Mouse (Mus musculus) midbrain, embryonic 11.5 days (tissue): Measurements from ENCODE around the gene Zfp282. TPM values are rescaled to one million over a fixed set of nuclear protein-coding genes. Genes with fewer than 3 reads are reported as not detected.

ENCODE experiments used
- ATAC-seq: fragments of 200-750 bp; cut with Nextera tagmentation; 2 replicates; pipeline ENCODE4 v1.8.0; 2017; ENCODE audit warnings: moderate TSS enrichment, moderate library complexity; ENCODE audit not compliant: low FRiP score
- DNase-seq: peaks from one replicate; pipeline ENCODE4 v3.0.0; 2015; ENCODE audit warnings: low spot score; ENCODE audit errors: missing footprints
- H3K27ac ChIP-seq: fragments of 300-500 bp; sonication (generic); 2 replicates; pipeline ENCODE4 v1.5.1; 2014; ENCODE audit warnings: low read depth, low read length
- H3K27me3 ChIP-seq: fragments of 300-500 bp; sonication (generic); 2 replicates; pipeline ENCODE4 v1.6.1; 2014; ENCODE audit warnings: mild to moderate bottlenecking, low read length, moderate library complexity, mixed read lengths; ENCODE audit not compliant: control insufficient read depth, insufficient read depth
- H3K36me3 ChIP-seq: fragments of 300-500 bp; sonication (generic); 2 replicates; pipeline ENCODE4 v1.6.1; 2014; ENCODE audit warnings: mild to moderate bottlenecking, low read length, moderate library complexity, mixed read lengths; ENCODE audit not compliant: control insufficient read depth, insufficient read depth
- H3K4me1 ChIP-seq: fragments of 300-500 bp; sonication (generic); 2 replicates; pipeline ENCODE4 v1.6.1; 2014; ENCODE audit warnings: low read length; ENCODE audit not compliant: control insufficient read depth, insufficient read depth
- H3K4me2 ChIP-seq: fragments of 300-500 bp; sonication (generic); 2 replicates; pipeline ENCODE4 v1.6.1; 2014; ENCODE audit warnings: mild to moderate bottlenecking, moderate library complexity
- H3K4me3 ChIP-seq: fragments of 300-500 bp; sonication (generic); 2 replicates; pipeline ENCODE4 v1.5.1; 2014; ENCODE audit warnings: low read depth, low read length
- H3K9ac ChIP-seq: fragments of 300-500 bp; sonication (generic); 2 replicates; pipeline ENCODE4 v1.6.1; 2014; ENCODE audit warnings: low read length
- H3K9me3 ChIP-seq: fragments of 300-500 bp; sonication (generic); 2 replicates; pipeline ENCODE4 v1.6.1; 2016; ENCODE audit warnings: low read length; ENCODE audit not compliant: control insufficient read depth
- WGBS: fragments of 180-500 bp; shearing (Covaris S2); extraction: QIAGEN DNeasy Blood & Tissue Kit; methylation state at CpG from one replicate; pipeline ENCODE4 v1.1.7; 2014; 5-methylcytosine and 5-hydroxymethylcytosine counted together
- polyA plus RNA-seq: library from polyadenylated mRNA; unstranded; fragments of >200 nt; fragmentation: Nextera tagmentation; extraction: Ambion mirVana; gene quantifications from 2 replicates; pipeline ENCODE4 v1.2.1, GENCODE M21; 2014

The Zfp282 gene
- polyA plus RNA-seq = 12.6 and 13.6 TPM in 2 replicates

- DNase-seq (no peak), ATAC-seq (no peak)
- H3K4me1 ChIP-seq = peaks cover 8% of the 10 kb centered on the region
- H3K27me3 ChIP-seq = no peaks in the 10 kb centered on the region
- H3K4me2 ChIP-seq = peak within 1 kb of the TSS; percentile 72
- H3K9ac ChIP-seq = peak within 1 kb of the TSS; percentile 97
- H3K36me3 ChIP-seq = peaks cover 5% of the 10 kb centered on the region; the same call in 1 of the 2 replicates
- no peaks in the 10 kb centered on the region for H3K9me3 ChIP-seq
- H3K27ac ChIP-seq = peak within 1 kb of the TSS; percentile 95
- 7% methylated on average over 9 of the region's 9 CpGs for WGBS
- peak within 1 kb of the TSS; percentile 90 for H3K4me3 ChIP-seq
Measured at GRCm38 (mm10) chr6:47877058-47877457, at the start of gene Zfp282. TSS of gene Zfp282 (plus strand) at chr6:47877204.

DNA sequence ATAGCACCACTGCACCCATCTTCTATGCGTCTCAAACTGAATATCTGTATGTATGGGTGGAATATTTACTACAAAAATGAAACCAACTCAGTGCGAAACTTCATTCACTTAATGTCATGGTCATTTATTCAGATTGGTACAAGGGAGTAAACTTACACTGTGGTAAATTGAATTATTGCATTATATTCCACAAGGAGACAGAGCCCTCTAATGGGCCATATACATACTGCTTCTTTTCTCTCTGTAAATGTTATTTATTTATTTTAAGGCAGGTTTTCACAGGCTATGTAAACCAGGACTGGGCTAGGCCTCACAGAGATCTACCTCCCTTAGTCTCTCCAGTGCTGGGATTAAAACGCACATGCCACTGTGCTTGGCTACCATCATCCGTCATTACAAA lies 49.5 kb upstream of the Zfp282 start:
- DNase-seq (no peak), ATAC-seq (no peak)

DNA sequence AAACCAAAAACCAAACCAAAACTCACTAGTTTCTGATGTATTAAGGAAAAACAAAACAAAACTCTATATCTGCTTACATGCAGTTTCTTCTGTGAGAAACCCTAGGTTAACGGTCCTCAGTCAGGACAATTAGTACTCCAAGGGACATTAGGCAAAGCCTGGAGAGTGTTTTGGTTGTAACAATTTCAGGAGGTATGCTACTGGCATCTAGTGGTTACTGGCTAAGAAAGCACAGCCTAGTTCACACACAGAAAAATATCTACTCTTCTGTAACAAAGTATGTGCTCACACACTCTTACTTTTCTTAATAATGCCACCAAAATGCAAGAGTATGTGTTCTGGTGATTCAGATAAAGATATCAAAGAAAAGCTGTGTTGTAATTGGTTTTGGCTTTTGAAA lies 48.1 kb upstream of the Zfp282 start:
- no peak for ATAC-seq
- Histone ChIP-seq H3K9me3 (no peaks in the 10 kb centered on the region), H3K9ac (no peak overlapping the region), H3K4me3 (peak overlapping the region; percentile 18), H3K4me1 (peaks cover 8% of the 10 kb centered on the region; the same call in 1 of the 2 replicates), H3K36me3 (no peaks in the 10 kb centered on the region), H3K4me2 (peak overlapping the region; percentile 62), H3K27me3 (no peaks in the 10 kb centered on the region), H3K27ac (no peak overlapping the region)
- peak; percentile 79 for DNase-seq
- 44% methylated on average over 1 of the region's 1 CpGs for WGBS

More for the DNA sequence above, 49.5 kb upstream of the Zfp282 start:
- no peak overlapping the region for H3K4me2 ChIP-seq
- H3K4me3 ChIP-seq = no peak overlapping the region
- no peak overlapping the region for H3K27ac ChIP-seq
- WGBS = 92% methylated on average over 4 of the region's 4 CpGs
- no peaks in the 10 kb centered on the region for H3K9me3 ChIP-seq
- H3K9ac ChIP-seq = no peak overlapping the region
- H3K4me1 ChIP-seq = peaks cover 8% of the 10 kb centered on the region; the same call in 1 of the 2 replicates
- H3K36me3 ChIP-seq = no peaks in the 10 kb centered on the region
- no peaks in the 10 kb centered on the region for H3K27me3 ChIP-seq

GRCm38 (mm10) chr6:47830104-47831078 lies 46.6 kb upstream of the Zfp282 start, which contains the start of gene Zfp786:
TSS of gene Zfp786 (minus strand) at chr6:47830867.
- H3K27me3 ChIP-seq = no peaks in the 10 kb centered on the region
- H3K9me3 ChIP-seq = no peaks in the 10 kb centered on the region
- H3K27ac ChIP-seq = peak within 1 kb of the TSS; percentile 88
- H3K9ac ChIP-seq = peak within 1 kb of the TSS; percentile 95
- peak within 1 kb of the TSS; percentile 62 for H3K4me2 ChIP-seq
- peak; percentile 98 for DNase-seq
- peak within 1 kb of the TSS; percentile 86 for H3K4me3 ChIP-seq
- H3K4me1 ChIP-seq = peaks cover 8% of the 10 kb centered on the region; the same call in 1 of the 2 replicates
- 1% methylated on average over 62 of the region's 64 CpGs for WGBS
- H3K36me3 ChIP-seq = no peaks in the 10 kb centered on the region
- peak; percentile 93 for ATAC-seq

GRCm38 (mm10) chr6:47832220-47832619 lies 44.8 kb upstream of the Zfp282 start:
- no peaks in the 10 kb centered on the region for H3K36me3 ChIP-seq
- H3K4me2 ChIP-seq = no peak overlapping the region
- H3K4me1 ChIP-seq = peaks cover 10% of the 10 kb centered on the region; the same call in 1 of the 2 replicates
- H3K9ac ChIP-seq = no peak overlapping the region
- no peaks in the 10 kb centered on the region for H3K27me3 ChIP-seq
- H3K27ac ChIP-seq = no peak overlapping the region
- H3K9me3 ChIP-seq = no peaks in the 10 kb centered on the region
- ATAC-seq = no peak
- 91% methylated on average over 1 of the region's 1 CpGs for WGBS
- DNase-seq = peak; percentile 65
- H3K4me3 ChIP-seq = no peak overlapping the region

DNA sequence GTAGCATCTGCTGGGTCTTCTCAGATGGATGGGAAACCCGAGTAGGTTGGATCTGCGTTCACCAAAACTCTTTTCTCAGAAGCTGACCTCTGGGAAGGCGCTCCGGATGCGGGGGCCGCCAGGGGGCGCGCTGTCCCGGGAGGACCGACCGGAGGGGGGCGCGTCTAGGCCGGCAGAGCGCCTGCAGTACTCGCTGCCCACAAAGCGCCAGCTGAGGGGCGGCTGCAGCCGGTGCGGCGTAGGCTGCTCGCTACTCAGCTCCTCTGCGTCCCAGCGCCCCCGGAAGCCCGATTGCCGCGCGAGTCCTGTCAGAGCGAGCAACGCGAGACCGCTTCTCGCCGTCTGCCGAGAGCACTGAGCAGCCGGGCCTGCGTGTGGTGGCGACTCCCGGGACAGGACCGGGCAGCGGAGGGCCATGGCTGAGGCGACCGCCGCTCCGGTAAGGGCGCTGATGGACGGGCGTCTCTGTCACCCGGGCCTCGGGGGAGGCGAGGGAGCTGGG lies 41.5 kb upstream of the Zfp282 start, which contains the start of gene Zfp398:
Zfp398 (plus strand) TSS at position 180 of the 502 bp plus-strand sequence.
- Histone ChIP-seq H3K9ac (peak within 1 kb of the TSS; percentile 88), H3K4me2 (peak within 1 kb of the TSS; percentile 68), H3K4me3 (peak within 1 kb of the TSS; percentile 95), H3K27ac (peak within 1 kb of the TSS; percentile 92), H3K9me3 (no peaks in the 10 kb centered on the region), H3K4me1 (peaks cover 4% of the 10 kb centered on the region; the same call in 1 of the 2 replicates), H3K27me3 (no peaks in the 10 kb centered on the region), H3K36me3 (no peaks in the 10 kb centered on the region)
- ATAC-seq (peak; percentile 97), DNase-seq (peak; percentile 100)
- under 1% methylated on average over 52 of the region's 52 CpGs for WGBS

DNA sequence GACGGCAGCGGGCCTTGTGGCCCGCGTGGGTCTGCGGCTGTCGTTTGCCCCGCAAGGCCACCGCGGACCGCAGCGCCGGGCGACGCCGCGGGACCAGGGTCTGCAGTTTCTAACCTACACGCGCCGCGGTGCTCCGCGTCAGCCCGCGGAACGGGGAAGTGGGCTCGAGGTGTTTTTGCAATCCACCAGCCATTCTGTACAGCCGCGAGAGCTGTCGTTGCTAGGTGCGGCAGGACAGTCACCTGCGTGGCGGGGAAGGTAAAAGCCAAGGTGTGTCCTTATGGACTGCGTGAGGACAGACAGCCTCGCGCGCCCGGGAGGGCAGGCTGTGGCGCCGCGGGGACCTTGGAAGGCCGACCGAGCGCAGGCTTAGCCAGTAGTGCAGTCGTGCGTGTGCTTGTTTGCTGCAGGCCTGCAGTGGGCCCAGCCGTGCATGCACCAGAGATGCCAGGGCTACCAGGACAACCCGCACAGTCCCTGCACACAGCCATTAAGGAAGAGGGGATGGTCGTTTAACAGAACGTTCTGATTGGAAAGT lies 41.0 kb upstream of the Zfp282 start:
- WGBS = 0% methylated on average over 45 of the region's 49 CpGs
- peak overlapping the region; percentile 92 for H3K27ac ChIP-seq

GRCm38 (mm10) chr6:47837630-47838029 lies 39.4 kb upstream of the Zfp282 start:
- 96% methylated on average over 2 of the region's 2 CpGs for WGBS

More for the DNA sequence above, 41.0 kb upstream of the Zfp282 start:
- peak overlapping the region; percentile 68 for H3K4me2 ChIP-seq
- no peaks in the 10 kb centered on the region for H3K9me3 ChIP-seq
- ATAC-seq = peak; percentile 82
- no peaks in the 10 kb centered on the region for H3K27me3 ChIP-seq
- H3K4me1 ChIP-seq = peaks cover 2% of the 10 kb centered on the region; the same call in 1 of the 2 replicates
- peak; percentile 96 for DNase-seq
- peak overlapping the region; percentile 95 for H3K4me3 ChIP-seq
- no peaks in the 10 kb centered on the region for H3K36me3 ChIP-seq
- peak overlapping the region; percentile 88 for H3K9ac ChIP-seq

More at GRCm38 (mm10) chr6:47837630-47838029, 39.4 kb upstream of the Zfp282 start:
- H3K9me3 ChIP-seq = no peaks in the 10 kb centered on the region
- peaks cover 2% of the 10 kb centered on the region; the same call in 1 of the 2 replicates for H3K4me1 ChIP-seq
- no peaks in the 10 kb centered on the region for H3K36me3 ChIP-seq
- no peak overlapping the region for H3K27ac ChIP-seq
- ATAC-seq (no peak), DNase-seq (no peak)
- H3K4me2 ChIP-seq = no peak overlapping the region
- no peak overlapping the region for H3K4me3 ChIP-seq
- no peak overlapping the region for H3K9ac ChIP-seq
- H3K27me3 ChIP-seq = no peaks in the 10 kb centered on the region
